Mouse (Mus musculus) forebrain, embryonic 12.5 days (tissue): Measurements from ENCODE around the gene Wapl. TPM values are rescaled to one million over a fixed set of nuclear protein-coding genes. Genes with fewer than 3 reads are reported as not detected.

Source experiments
- ATAC-seq: fragments of 200-750 bp; cut with Nextera tagmentation; 2 replicates; pipeline ENCODE4 v1.8.0; 2017; ENCODE audit warnings: moderate TSS enrichment; ENCODE audit not compliant: low FRiP score
- H3K27ac ChIP-seq: fragments of 300-500 bp; sonication (generic); 2 replicates; pipeline ENCODE4 v1.5.1; 2016; ENCODE audit warnings: mild to moderate bottlenecking
- H3K27me3 ChIP-seq: fragments of 300-500 bp; sonication (generic); 2 replicates; pipeline ENCODE4 v1.6.1; 2016; ENCODE audit warnings: mild to moderate bottlenecking
- H3K36me3 ChIP-seq: fragments of 300-500 bp; sonication (generic); replicated peaks from 2 replicates; pipeline ENCODE4 v1.6.1; 2016; ENCODE audit warnings: mild to moderate bottlenecking
- H3K4me1 ChIP-seq: fragments of 300-500 bp; sonication (generic); 2 replicates; pipeline ENCODE4 v1.6.1; 2016
- H3K4me2 ChIP-seq: fragments of 300-500 bp; sonication (generic); 2 replicates; pipeline ENCODE4 v1.6.1; 2016; ENCODE audit warnings: mild to moderate bottlenecking, moderate library complexity
- H3K4me3 ChIP-seq: fragments of 300-500 bp; sonication (generic); replicated peaks from 2 replicates; pipeline ENCODE4 v1.5.1; 2016; ENCODE audit warnings: mild to moderate bottlenecking
- H3K9ac ChIP-seq: fragments of 300-500 bp; sonication (generic); 2 replicates; pipeline ENCODE4 v1.6.1; 2016; ENCODE audit warnings: mild to moderate bottlenecking
- H3K9me3 ChIP-seq: fragments of 300-500 bp; sonication (generic); 2 replicates; pipeline ENCODE4 v1.6.1; 2016
- WGBS: fragments of 180-500 bp; shearing (Covaris S2); methylation state at CpG from one replicate; pipeline ENCODE4 v1.1.7; 2016; 5-methylcytosine and 5-hydroxymethylcytosine counted together
- polyA plus RNA-seq: library from polyadenylated mRNA; unstranded; fragments of >200 nt; fragmentation: Nextera tagmentation; extraction: Ambion mirVana; gene quantifications from 2 replicates; pipeline ENCODE4 v1.2.1, GENCODE M21; 2016

Gene Wapl
- 37.6 and 38.3 TPM in 2 replicates for polyA plus RNA-seq

DNA sequence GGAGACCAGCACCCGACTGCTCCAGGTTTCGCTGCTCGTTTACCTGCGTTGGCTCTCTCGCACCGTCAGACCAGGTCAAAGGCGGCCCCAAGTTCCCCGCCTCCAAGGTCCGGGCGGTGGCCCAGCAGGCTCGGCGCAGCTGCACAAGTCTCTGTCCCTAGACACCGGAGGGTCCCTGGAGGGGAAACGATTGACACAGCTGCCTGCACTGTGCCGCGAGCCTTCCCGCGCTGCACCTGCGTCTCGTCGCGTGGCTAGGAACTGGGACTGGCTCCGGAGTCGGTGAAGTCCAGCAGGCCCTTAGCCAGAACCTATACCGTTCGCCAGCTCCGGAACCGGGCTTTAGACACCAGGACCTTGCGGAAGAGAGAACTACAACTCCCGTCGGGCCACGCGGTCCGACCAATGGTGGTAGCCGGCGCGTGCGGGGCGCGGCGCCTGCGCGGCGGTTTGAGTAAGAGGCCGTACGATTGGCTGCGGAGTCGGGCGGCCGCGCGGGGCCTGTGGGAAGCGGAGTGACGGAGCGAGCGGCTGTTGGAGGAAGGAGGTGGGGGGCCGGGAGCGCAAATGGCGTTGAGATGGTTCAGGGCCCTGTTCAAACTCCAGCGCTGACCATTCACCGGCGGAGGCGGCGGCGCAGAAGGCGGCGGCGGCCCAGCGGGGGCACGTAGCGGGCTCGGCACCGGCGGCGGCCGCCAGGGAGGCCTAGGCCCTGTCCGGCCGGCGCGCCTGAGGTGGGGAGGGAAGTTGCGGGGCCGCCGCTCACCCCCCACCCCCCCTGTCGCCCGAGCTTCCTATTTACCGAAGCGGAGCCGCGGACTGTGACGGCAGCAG, at the start of gene Wapl:
Wapl (plus strand) TSS at position 534 of the 834 bp plus-strand sequence.
- no peaks in the 10 kb centered on the region for H3K27me3 ChIP-seq
- H3K4me2 ChIP-seq, result peak within 1 kb of the TSS; percentile 85
- no peaks in the 10 kb centered on the region for H3K9me3 ChIP-seq
- H3K36me3 ChIP-seq, result 0 out of 2 replicates have a peak, but pooled peaks cover 6% of the 10 kb centered on the region
- peak within 1 kb of the TSS; percentile 93 for H3K9ac ChIP-seq
- peak within 1 kb of the TSS; percentile 94 for H3K27ac ChIP-seq
- H3K4me1 ChIP-seq, result peaks cover 15% of the 10 kb centered on the region
- WGBS, result under 1% methylated on average over 85 of the region's 90 CpGs
- peak; percentile 99 for ATAC-seq
- peak within 1 kb of the TSS; percentile 98 for H3K4me3 ChIP-seq

DNA sequence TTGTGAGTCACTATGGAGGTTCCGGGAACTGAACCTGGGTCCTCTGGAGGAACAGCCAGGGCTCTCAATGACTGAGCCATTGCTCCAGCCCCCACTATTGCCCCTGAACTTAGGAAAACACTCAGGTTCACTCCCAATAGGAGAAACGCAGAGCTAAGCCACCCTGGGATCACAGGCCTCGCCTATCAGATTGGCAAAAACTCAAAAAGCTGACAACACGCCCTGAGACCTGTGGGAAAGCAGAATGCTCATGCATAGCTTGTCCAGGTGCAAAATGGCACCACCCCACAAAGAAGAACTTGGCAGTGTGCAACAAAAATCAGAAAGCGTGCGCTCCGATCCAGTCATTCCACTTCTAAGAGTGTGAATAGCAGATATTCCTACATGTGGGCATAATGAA, 46.9 kb upstream of the Wapl start:
- Histone ChIP-seq H3K27me3 (no peaks in the 10 kb centered on the region), H3K4me2 (no peak overlapping the region), H3K9ac (no peak overlapping the region), H3K4me1 (no peaks in the 10 kb centered on the region), H3K36me3 (no peaks in the 10 kb centered on the region), H3K4me3 (no peak overlapping the region), H3K9me3 (no peaks in the 10 kb centered on the region), H3K27ac (no peak overlapping the region)
- 90% methylated on average over 7 of the region's 7 CpGs for WGBS
- ATAC-seq, result no peak

DNA sequence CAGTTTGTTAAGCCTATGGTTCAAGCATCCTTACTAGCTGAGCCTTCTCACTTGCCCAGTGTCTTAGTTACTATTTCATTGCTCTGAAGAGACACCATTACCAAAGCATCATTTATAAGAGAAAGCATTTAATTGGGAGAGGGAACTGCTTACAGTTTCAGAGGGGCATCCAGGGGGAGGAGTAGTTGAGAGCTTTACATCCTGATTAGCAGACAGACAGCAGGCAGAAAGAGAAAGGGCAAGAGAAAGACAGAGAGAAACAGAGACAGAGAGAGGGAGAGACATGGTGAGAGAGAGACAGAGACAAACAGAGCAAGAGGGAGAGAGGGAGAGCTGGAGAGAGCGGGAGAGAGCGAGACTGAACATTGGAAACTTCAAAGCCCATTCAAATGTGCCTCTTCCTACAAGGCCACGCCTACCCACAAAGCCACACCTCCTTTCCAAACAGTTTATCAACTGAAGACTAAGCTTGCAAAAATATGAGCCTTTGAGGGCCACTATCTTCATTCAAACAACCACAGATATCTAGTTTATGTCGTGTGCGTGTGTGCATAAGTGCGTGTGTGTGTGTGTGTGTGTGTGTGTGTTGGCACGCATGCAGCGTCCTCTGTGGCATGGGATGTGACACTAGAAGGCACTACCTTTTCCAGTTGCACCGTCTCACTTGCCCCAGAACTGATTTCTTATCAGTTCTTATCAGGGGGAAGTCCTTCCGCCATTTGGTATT, 40.8 kb upstream of the Wapl start:
- Histone ChIP-seq H3K4me1 (no peaks in the 10 kb centered on the region), H3K27ac (no peak overlapping the region), H3K9me3 (no peaks in the 10 kb centered on the region), H3K36me3 (no peaks in the 10 kb centered on the region), H3K4me3 (no peak overlapping the region), H3K27me3 (no peaks in the 10 kb centered on the region), H3K4me2 (no peak overlapping the region), H3K9ac (no peak overlapping the region)
- WGBS, result 77% methylated on average over 10 of the region's 10 CpGs
- no peak for ATAC-seq

DNA sequence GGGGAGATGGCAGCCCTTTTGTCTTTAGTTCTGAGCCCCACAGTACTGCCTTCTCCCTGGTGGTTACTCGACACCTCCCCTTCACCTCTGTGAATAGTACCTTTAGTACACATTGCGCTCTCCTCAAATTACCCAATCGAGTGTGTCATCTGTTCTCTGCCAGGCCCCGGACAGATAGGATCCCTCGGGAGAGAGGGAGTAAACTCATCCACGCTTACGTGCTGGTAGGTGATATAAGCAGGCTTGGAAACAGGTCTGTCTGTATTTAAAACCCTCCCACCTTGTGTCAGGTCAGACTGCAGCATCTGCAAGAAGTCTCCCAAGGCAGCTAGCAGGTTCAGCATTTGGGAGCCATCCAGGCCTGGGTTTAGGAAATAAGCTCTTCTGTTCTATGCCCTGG, 38.5 kb upstream of the Wapl start:
- no peak overlapping the region for H3K27ac ChIP-seq
- no peaks in the 10 kb centered on the region for H3K9me3 ChIP-seq
- no peak overlapping the region for H3K9ac ChIP-seq
- no peak overlapping the region for H3K4me3 ChIP-seq
- no peaks in the 10 kb centered on the region for H3K4me1 ChIP-seq
- no peaks in the 10 kb centered on the region for H3K36me3 ChIP-seq
- no peak for ATAC-seq
- H3K27me3 ChIP-seq, result no peaks in the 10 kb centered on the region
- 51% methylated on average over 7 of the region's 7 CpGs for WGBS
- no peak overlapping the region for H3K4me2 ChIP-seq

DNA sequence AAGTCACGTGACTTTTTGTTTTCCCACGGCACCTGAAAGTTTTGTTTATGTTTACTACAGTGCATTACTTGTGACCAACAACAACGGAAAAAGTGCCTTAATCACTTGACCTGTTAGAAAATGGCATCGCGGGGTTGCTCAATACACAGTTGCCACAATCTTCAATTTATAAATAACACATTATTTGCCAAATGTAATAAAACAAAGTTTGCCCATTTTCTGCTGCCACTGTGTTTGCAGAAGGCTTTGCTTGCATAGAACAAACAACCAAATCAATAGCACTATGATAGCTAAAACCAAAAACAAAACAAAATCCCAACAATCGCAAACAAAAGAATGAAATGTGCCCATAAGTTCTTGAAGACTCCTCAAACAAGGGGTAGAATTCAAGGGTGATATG, 38.0 kb upstream of the Wapl start:
- no peak for ATAC-seq
- 87% methylated on average over 6 of the region's 6 CpGs for WGBS
- H3K4me1 ChIP-seq, result no peaks in the 10 kb centered on the region
- no peak overlapping the region for H3K4me3 ChIP-seq
- H3K4me2 ChIP-seq, result no peak overlapping the region
- H3K9ac ChIP-seq, result no peak overlapping the region
- no peaks in the 10 kb centered on the region for H3K9me3 ChIP-seq
- no peaks in the 10 kb centered on the region for H3K27me3 ChIP-seq
- H3K27ac ChIP-seq, result no peak overlapping the region
- no peaks in the 10 kb centered on the region for H3K36me3 ChIP-seq

DNA sequence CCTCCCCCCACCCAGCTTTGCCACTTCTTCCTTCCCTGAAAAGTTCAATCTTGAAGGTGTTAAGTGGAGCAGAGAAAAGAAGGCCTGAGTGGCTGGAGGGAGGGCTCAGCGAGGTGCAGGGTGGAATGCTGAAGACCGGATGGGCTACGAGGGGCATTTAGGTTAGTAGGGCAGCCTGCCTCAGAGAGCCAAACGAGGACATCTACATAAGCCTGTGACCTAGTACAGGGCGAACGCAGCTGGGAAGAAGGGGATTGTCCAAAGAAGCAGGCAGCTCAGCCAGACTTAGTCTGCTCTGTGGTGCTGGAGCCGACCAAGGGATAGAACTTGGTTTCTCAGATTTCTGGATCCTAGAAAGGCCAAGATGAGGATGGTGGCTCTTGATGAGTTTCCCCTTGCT, 29.6 kb upstream of the Wapl start:
- no peaks in the 10 kb centered on the region for H3K27me3 ChIP-seq
- 72% methylated on average over 7 of the region's 7 CpGs for WGBS
- H3K9me3 ChIP-seq, result no peaks in the 10 kb centered on the region
- H3K4me2 ChIP-seq, result no peak overlapping the region
- no peak overlapping the region for H3K27ac ChIP-seq
- H3K9ac ChIP-seq, result no peak overlapping the region
- no peaks in the 10 kb centered on the region for H3K4me1 ChIP-seq
- H3K4me3 ChIP-seq, result no peak overlapping the region
- no peak for ATAC-seq
- no peaks in the 10 kb centered on the region for H3K36me3 ChIP-seq

DNA sequence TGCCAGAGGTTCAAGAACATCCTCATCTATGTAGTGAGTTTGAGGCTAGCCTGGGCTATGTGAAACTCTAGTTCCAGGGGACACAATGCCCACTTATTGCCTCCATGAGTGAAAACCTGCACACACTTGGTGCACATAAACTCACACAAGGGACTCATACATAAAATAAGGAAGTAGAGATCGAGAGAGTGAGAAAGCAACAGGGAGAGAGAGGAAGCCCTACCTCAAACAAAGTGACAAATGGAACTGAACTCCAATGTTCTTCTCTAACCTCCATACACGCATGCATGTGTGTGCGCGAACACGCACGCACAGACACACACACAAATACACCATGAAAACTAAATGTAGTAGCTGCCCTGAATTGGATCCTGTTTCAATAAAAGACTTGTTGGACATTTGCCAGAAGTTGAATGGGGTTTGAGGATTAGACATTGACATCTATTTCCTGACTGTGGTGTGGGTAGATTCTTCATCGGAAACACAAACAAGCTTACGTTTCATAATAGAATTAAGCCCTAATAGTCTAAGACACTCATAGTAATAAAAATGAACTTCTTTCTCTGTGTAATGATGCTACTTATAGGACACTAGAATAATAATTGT, 25.8 kb upstream of the Wapl start:
- H3K36me3 ChIP-seq, result no peaks in the 10 kb centered on the region
- no peak overlapping the region for H3K9ac ChIP-seq
- no peak overlapping the region for H3K4me3 ChIP-seq
- no peak for ATAC-seq
- H3K4me2 ChIP-seq, result no peak overlapping the region
- no peaks in the 10 kb centered on the region for H3K27me3 ChIP-seq
- no peak overlapping the region for H3K27ac ChIP-seq
- 87% methylated on average over 8 of the region's 8 CpGs for WGBS
- H3K9me3 ChIP-seq, result no peaks in the 10 kb centered on the region
- H3K4me1 ChIP-seq, result no peaks in the 10 kb centered on the region

DNA sequence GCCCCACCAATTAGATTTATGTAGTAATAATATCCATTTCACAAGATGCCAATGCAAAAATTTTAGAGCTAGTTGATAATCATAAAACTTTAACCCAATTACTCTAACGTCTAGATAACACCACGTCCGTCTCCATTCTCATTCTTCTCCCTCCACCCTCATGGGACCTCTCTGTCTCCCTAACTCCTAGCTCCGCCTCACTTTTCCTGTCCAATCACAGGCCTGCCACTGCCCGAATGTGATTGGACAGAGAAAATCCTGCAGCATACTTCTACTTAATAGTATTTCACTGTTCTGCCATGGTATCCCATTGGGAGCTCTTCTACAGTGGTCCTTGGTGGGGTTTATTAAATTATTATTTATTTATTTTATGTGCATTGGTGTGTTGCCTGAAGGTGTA, 16.6 kb upstream of the Wapl start:
- Histone ChIP-seq H3K27ac (no peak overlapping the region), H3K9ac (no peak overlapping the region), H3K4me3 (no peak overlapping the region), H3K36me3 (no peaks in the 10 kb centered on the region), H3K4me2 (no peak overlapping the region), H3K9me3 (no peaks in the 10 kb centered on the region), H3K27me3 (peaks cover 36% of the 10 kb centered on the region), H3K4me1 (peaks cover 13% of the 10 kb centered on the region)
- ATAC-seq, result no peak
- 90% methylated on average over 5 of the region's 5 CpGs for WGBS

DNA sequence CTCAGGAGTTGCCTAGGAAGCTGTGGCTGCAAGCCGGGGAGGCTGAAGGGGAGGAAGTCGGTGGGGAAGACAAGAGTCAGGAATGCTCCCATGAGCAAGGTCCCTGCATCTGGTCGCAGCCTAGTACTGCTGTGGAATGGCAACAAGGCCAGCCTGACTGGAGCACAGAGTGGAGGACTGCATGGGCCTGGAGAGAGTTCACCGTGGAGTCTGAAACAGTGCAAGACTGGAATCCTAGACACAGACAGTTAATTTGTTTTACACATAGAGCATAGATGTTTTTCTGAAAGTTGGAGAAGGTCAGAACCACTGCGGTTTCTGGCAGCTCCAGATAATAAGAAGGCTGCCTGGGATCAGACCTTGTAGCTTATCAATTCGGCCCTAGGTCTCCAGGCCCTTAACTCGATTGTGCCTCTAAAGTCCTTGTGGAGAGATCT, 13.4 kb upstream of the Wapl start:
- Histone ChIP-seq H3K9me3 (no peaks in the 10 kb centered on the region), H3K27ac (no peak overlapping the region), H3K4me2 (no peak overlapping the region), H3K4me1 (peaks cover 15% of the 10 kb centered on the region), H3K9ac (no peak overlapping the region), H3K36me3 (no peaks in the 10 kb centered on the region), H3K27me3 (peaks cover 54% of the 10 kb centered on the region), H3K4me3 (no peak overlapping the region)
- 45% methylated on average over 7 of the region's 7 CpGs for WGBS
- ATAC-seq, result no peak

DNA sequence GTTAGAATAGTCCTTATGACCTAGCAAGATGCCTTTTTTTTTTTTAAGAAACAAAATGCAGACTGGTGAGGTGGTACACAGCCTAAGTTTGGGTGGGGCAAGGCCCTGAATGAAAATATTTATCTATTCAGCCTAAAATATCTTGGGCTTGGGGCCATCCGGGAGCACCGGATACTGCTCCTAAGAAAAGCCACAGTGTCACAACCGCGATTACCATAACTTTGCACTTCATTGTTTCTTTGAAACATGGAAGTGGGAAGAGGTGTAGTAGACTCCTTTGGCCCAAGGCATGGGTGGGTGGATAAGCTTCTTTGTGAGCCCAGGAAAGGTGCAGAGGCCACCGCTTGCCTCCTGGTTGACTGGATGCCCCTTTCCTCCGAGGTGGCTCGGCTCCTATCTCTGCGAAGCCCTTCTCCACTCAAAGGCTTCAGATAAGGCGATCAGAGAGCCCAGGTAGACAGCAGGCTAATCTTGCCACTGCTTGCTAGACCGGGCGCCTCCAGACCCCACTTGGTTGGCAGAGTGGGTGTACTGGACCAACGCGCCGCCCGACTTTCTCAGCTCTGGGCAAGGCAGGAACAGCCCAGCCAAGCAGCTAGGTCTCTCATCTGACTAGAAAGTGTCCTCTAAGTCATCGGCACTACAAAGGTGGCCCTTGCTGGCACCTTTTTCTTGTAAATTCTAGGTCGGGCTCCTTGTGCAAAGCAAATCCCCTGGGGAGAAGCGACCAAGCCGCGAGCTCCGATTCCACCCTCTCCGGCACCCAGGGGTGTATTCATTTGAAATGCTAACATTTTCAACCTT, 12.7 kb upstream of the Wapl start:
- Histone ChIP-seq H3K4me1 (peaks cover 15% of the 10 kb centered on the region), H3K36me3 (no peaks in the 10 kb centered on the region), H3K4me2 (peak overlapping the region; percentile 84), H3K27me3 (peaks cover 54% of the 10 kb centered on the region), H3K27ac (no peak overlapping the region), H3K9ac (no peak overlapping the region), H3K9me3 (no peaks in the 10 kb centered on the region), H3K4me3 (peak overlapping the region; percentile 48)
- 8% methylated on average over 22 of the region's 22 CpGs for WGBS
- ATAC-seq, result no peak

DNA sequence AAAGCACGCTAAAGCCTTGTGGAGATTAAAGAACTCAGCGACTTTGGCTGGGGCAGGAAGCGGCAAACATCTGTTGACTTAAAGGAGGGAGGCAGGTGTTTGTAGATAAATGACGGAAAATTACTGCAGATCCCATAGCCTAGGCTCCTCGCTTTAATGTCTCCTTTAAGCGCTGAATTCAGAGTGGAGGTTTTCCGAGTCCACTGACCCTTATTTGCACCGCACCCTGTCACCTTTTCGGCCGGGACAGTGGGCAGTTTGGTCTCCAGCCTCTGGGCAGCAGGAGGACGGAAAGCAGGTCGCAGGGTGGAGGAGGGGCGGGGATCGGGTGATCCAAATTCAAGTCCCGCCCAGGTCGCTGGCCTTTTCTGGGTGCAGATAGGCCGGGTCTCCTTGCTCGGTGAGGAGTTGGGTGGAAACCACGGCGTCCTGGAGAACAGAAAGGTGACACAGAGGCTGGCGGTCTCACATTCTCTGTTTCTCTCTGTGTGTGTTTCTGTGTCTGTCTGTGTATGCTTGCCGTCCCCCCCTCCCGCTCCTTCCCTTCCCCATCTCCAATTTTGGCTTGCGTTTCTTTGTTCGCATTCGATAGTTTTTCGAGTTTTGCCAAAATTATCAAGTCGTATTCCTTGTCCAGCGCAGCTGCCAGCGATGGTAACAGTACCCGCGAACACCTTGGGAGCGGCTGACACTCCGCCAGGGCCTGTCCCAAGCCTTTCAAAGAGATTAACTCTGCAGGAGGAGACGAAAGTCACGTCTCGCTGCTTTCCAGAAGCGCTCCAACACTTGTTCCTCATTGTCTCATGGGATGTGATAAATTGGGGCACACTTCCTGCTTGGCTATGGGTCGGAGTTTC, 11.9 kb upstream of the Wapl start:
- Histone ChIP-seq H3K27me3 (peaks cover 54% of the 10 kb centered on the region), H3K4me2 (peak overlapping the region; percentile 84), H3K27ac (no peak overlapping the region), H3K9ac (peak overlapping the region; percentile 47; the same call in 1 of the 2 replicates), H3K36me3 (no peaks in the 10 kb centered on the region), H3K4me3 (peak overlapping the region; percentile 48), H3K4me1 (peaks cover 15% of the 10 kb centered on the region), H3K9me3 (no peaks in the 10 kb centered on the region)
- no peak for ATAC-seq
- under 1% methylated on average over 39 of the region's 39 CpGs for WGBS
